15 mouse cellular contexts compared by ENCODE assay signal in the genomic region with DNA sequence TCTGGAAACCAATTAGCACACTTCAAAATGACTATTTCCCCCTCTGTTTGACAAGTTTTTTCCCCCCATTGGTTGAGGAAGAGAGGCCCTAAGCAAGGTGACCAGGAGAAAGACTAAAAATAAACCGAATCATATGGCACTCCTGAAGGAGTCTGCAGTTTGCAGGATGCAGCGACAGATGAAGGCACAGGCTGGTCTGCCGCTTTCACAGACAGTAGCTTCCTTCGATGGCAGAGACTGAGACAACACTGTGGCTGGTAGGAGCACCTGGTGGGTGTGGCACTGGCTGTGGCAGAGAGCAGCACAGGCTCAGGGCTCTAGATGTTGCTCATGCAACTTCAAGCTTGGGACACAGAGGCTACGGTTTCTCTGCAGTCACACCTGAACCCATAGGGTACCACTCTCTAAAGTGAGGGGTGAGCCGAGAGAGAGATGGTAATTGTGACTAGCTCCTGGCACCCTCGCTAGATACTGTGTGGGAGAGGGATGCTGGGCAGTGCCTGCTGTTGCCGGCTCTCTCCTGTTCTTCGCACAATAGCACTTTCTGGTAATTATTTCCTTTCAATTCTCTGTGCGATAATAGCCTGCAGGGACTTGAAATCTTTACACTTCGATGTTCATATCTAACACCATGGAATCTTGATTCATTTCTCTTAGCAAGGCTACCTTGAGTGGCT.
A peak's percentile ranks its signal among the peaks of the same experiment; 100 is the strongest.
DNase-seq lines count a peak whose midpoint lies in the region; ATAC-seq and TF ChIP-seq lines count a peak whose summit lies in the region.
"Had no signal": no experiment of that assay in that cellular context is flagged by ENCODE, and none has a peak within 500 bp of the region (broad histone marks: within the 10 kb centered on the region; RNA-seq: fewer than 3 reads in every experiment).

No protein-coding gene starts in this region.

- TF ChIP-seq CTCF in hindbrain, postnatal 0 days (IDR thresholded peaks at IDR 0.05; ENCODE audit: low read depth) = no peak

- H3K4me3 ChIP-seq in hindbrain, postnatal 0 days (ENCODE audit: low read length) = no peak overlapping the region
- H3K4me3 ChIP-seq in hindbrain, embryonic 10.5 days = no peak overlapping the region
- H3K4me3 ChIP-seq: erythroblast, embryonic 14.5 days; hindbrain, embryonic 12.5 days; liver, embryonic 15.5 days had no signal

- ATAC-seq in hindbrain, postnatal 0 days = 0 out of 2 replicates have a peak, but pooled peaks have one; percentile 29
- ATAC-seq in activated CD4-positive, CD25-positive, alpha-beta regulatory T cell, adult 4 months = no peak

- H3K9ac ChIP-seq in hindbrain, postnatal 0 days (replicated peaks; ENCODE audit: low read length) = no peak overlapping the region
- H3K9ac ChIP-seq: hindbrain, embryonic 12.5 days; liver, embryonic 15.5 days had no signal

- no peaks in the 10 kb centered on the region for H3K36me3 ChIP-seq in hindbrain, postnatal 0 days (ENCODE audit: insufficient read depth, low read length)
- H3K36me3 ChIP-seq in hindbrain, embryonic 10.5 days = no peaks in the 10 kb centered on the region
- H3K36me3 ChIP-seq: hindbrain, embryonic 12.5 days; liver, embryonic 15.5 days had no signal

- WGBS in hindbrain, postnatal 0 days = 66% methylated on average over 11 of the region's 11 CpGs
- WGBS in hindbrain, embryonic 10.5 days = 85% methylated on average over 11 of the region's 11 CpGs

- no peaks in the 10 kb centered on the region for H3K9me3 ChIP-seq in hindbrain, postnatal 0 days (ENCODE audit: low read length)
- H3K9me3 ChIP-seq in hindbrain, embryonic 10.5 days = no peaks in the 10 kb centered on the region
- H3K9me3 ChIP-seq: hindbrain, embryonic 12.5 days; liver, embryonic 15.5 days had no signal

- DNase-seq in hindbrain, postnatal 0 days (ENCODE audit: low spot score) = no peak
- no peak for DNase-seq in hindbrain, embryonic 10.5 days (ENCODE audit: low spot score)
- peak; percentile 35 to 41 for DNase-seq in layer of hippocampus, adult 18-20 months (ENCODE audit: low spot score in 2 of 2)
- peak; percentile 39 to 41 for DNase-seq in left cerebral cortex, postnatal 10 days (ENCODE audit: extremely low spot score in 1 of 2, low spot score in 2 of 2)
- peak; percentile 20 for DNase-seq in right cerebral cortex, postnatal 4 days
- no peak for DNase-seq in thymus, postnatal 25 days
- no peak for DNase-seq in adrenal gland, adult 2 months
- DNase-seq: embryo, embryonic 11 days; kidney, adult 2 months; retina, postnatal 1 day had no signal

- no peak overlapping the region for H3K4me2 ChIP-seq in hindbrain, postnatal 0 days (ENCODE audit: low read depth, low read length)
- H3K4me2 ChIP-seq: hindbrain, embryonic 12.5 days; liver, embryonic 15.5 days had no signal

- H3K4me1 ChIP-seq in hindbrain, postnatal 0 days (ENCODE audit: insufficient read depth, low read length) = no peaks in the 10 kb centered on the region
- no peaks in the 10 kb centered on the region for H3K4me1 ChIP-seq in hindbrain, embryonic 10.5 days (replicated peaks)
- H3K4me1 ChIP-seq: hindbrain, embryonic 12.5 days; liver, embryonic 15.5 days had no signal

- H3K27me3 ChIP-seq in hindbrain, postnatal 0 days (ENCODE audit: insufficient read depth, low read length) = no peaks in the 10 kb centered on the region
- H3K27me3 ChIP-seq in hindbrain, embryonic 10.5 days (ENCODE audit: insufficient read depth, poor library complexity, severe bottlenecking) = no peaks in the 10 kb centered on the region
- H3K27me3 ChIP-seq: hindbrain, embryonic 12.5 days; liver, embryonic 15.5 days had no signal

- intact Hi-C loops in left cerebral cortex, postnatal 10 days (cut with DNase I) = no loop called here

- no peak overlapping the region for H3K27ac ChIP-seq in hindbrain, postnatal 0 days
- H3K27ac ChIP-seq in hindbrain, embryonic 10.5 days = no peak overlapping the region
- H3K27ac ChIP-seq: hindbrain, embryonic 12.5 days; liver, embryonic 15.5 days; macrophage had no signal

Comparison
In these comparisons a context has a peak if more than half of its experiments do, and no peak if none do; other contexts are left out.
1. DNase-seq: peak in layer of hippocampus, adult 18-20 months (2 of 2), left cerebral cortex, postnatal 10 days (2 of 2) and right cerebral cortex, postnatal 4 days (single experiment); none in hindbrain, postnatal 0 days (single experiment), hindbrain, embryonic 10.5 days (single experiment), thymus, postnatal 25 days (single experiment) and adrenal gland, adult 2 months (single experiment).